Mouse (Mus musculus): ENCODE results near the gene Strn3.
"Not testable (repeated sequence)": the region's sequence is repeated elsewhere in the genome, so short reads cannot be mapped to it uniquely, and the experiment has no call there.

The Strn3 gene

DNA sequence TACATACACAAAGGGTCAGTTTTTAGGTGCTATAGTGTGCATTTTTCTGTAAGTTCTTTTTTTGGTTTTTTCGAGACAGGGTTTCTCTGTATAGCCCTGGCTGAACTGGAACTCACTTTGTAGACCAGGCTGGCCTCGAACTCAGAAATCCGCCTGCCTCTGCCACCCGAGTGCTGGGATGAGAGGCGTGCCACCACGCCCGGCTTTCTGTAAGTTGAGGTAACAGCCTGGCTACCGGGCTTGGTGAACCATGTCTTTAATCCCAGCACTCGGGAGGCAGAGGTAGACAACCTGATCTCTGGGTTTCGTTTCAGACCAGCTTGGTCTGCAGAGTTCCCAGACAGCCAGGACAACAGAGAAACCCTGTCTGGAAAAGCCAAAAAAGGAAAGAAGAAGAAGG lies 1.2 kb upstream of the Strn3 start:
- not testable (repeated sequence) for DNase-seq

- DNase-seq, result peak; percentile 79
Observed at GRCm38 (mm10) chr12:51690893-51691844, 528 bp downstream of the Strn3 start, which contains the start of gene Ap4s1. Gene Ap4s1, plus strand, starts transcription at chr12:51691033.

DNA sequence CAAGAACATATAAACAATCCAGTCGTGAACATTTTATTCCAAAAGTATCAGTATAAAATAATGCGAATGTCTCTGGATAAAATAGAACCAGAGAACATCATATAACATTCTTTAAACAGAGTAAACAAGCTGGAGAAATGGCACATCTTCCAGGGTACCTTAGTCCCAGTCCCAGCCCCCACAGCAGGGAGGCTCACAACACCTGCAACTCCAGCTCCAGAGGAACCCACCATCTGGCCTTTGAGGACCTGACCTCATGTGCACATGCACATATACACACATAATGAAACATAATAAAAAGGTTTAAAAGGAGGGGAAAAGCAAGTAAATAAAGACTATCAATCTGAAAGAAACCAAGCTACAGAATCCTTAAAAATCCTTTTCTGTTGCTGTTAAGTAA lies 3.2 kb downstream of the Strn3 start:
- DNase-seq, result peak; percentile 46

GRCm38 (mm10) chr12:51678844-51679243 lies 12.9 kb downstream of the Strn3 start:
- no peak for DNase-seq

- no peak for DNase-seq
Observed at GRCm38 (mm10) chr12:51676442-51676841, 15.3 kb downstream of the Strn3 start.

GRCm38 (mm10) chr12:51673270-51673669 lies 18.4 kb downstream of the Strn3 start:
- DNase-seq, result no peak

DNA sequence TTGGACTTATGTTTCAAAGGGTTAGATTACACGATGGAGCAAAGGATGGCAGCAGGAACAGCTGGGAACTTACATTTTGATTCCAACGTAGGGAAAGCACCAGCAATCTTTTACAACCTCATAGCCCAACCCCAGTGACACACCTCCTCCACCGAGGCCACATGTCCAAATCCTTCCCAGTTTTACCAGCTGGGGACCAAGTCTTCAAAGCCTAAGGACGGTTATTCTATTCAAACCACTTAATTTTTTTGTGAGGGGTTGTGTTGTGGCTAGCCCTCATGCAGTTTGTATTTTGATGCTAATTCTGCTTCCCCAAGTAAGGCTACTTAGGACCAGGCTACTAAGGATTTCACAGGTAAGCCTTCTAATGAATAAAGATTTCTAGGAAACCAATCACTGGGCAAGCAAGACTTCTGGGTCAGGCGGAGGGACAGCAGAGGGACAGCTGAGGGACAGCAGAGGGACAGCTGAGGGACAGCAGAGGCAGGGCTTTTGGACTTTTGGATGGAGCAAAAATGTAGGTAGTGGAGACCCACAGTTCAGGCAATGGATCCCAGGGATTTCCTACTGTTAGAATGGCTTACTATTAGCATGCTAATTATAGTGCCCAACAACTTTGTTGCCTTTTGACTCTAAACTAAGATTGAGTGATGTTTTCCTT lies 20.3 kb downstream of the Strn3 start:
- DNase-seq, result no peak

- DNase-seq, result no peak
Observed at GRCm38 (mm10) chr12:51666708-51667430, 24.8 kb downstream of the Strn3 start.

DNA sequence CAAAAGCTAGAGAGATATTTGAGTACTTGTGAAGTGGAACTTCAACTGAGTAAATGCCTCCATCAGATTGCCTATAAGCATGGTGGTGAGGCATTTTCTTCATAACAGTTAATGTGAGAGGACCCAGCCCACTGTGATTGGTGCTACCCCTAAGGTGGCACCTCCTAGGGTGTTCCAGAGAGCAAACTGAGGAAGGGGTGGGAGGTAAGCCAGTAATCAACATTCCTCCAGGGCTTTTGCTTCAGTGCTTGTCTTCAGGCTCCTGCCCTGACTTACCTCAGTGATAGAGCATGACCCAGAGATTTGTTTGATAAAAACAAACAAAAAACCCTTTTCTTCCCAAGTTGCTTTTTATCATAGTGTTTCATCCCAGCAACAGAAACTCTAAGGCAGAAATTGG lies 27.8 kb downstream of the Strn3 start:
- no peak for DNase-seq

DNA sequence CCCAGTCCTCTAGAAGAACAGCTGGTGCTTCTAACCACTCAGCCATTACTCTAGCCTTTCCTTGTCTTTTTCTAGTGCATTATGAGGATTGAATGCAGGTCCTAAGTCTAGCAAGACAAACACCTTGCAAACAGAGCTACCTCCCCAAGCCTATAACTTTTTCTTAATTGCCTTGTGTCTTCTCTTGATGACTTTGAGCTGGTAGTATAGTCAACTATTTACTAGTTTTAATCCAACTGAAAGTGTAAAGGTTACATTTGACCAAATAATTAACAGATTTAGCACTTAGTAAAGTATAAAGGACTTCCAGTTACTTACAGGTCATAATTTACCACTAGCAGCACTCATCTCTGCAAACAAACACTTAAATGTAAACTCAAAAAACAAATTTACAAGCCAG lies 28.7 kb downstream of the Strn3 start:
- DNase-seq, result no peak

DNA sequence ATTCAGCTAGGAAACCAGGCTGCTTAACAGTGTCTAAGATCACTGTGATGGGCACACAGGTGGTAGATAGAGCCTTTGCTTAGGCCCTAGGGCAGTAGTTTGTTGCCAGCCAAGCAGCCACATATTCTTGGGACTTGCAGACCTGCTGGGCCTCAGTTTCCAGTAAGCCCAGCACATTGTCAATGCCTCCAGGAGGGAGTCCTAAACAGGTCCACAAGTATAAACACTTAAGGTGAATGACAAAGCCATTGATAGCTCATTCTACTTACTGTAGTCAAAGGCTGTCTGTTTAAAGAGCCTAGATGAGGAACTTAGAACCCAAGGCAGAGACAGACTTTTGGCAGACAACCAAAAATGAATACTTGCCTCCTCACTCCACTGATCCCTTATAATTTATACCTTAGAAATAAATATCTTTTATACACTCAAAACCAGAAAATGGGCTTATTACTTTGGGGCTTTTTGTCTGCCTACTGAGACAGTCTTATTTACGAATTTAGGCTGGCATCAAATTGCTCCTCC lies 35.7 kb downstream of the Strn3 start:
- no peak for DNase-seq

- not testable (repeated sequence) for DNase-seq
Observed at GRCm38 (mm10) chr12:51649401-51649800, 42.3 kb downstream of the Strn3 start.

DNA sequence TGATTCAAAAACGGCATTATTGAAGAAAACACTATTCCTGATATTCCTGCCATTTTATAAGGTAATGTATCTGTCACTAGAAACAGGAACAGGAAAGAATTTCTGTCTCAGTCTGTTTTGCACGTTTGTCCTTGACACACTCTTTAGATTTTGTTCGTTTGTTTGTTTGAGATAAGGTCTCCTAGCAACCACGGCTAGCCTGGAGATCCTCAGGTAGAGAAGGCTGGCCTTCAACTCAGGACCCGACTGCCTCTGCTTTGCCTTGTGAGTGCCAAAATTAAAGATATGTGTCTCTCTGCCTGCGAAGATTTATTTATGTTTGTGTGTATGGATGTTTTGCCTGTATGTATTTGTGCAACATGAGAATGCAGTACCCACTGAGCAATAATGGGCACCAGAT lies 49.8 kb downstream of the Strn3 start:
- DNase-seq, result no peak

DNA sequence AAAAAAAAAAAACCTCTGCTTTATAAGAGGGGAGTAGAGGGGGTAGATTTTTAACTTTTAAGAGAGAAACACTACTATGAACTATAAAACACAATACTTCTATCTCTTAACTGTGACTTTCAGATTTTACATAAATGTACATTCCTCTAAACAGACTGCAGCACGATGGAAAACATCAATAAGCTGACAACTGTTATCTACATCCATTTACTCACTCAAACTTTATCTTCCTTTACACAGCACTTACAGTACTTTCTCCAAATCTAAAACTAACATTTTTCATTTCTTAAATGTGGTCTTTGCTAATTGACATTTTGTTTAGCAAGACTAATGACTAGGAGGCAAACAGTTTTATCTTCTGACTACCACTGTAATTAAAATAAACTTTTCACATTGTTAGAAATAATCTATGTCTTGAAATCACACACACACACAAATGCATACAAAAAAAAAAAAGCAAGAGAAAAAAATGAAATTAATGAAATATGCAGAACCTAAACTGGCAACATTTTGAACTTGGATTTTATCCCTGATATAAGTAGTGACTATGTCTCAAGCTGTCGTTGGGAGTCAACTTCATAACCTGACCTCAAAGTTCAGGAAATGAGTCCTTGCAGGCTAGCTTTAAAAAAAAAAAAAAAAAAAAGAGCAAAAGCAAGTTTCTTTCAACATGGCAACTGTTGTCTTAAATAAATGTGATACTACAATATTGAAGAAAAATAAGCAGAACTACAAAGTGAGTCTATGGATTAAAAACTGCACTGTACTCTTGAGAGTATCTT lies 54.8 kb downstream of the Strn3 start:
- DNase-seq, result no peak

- no peak for DNase-seq
Observed at GRCm38 (mm10) chr12:51636260-51636659, 55.4 kb downstream of the Strn3 start.

DNA sequence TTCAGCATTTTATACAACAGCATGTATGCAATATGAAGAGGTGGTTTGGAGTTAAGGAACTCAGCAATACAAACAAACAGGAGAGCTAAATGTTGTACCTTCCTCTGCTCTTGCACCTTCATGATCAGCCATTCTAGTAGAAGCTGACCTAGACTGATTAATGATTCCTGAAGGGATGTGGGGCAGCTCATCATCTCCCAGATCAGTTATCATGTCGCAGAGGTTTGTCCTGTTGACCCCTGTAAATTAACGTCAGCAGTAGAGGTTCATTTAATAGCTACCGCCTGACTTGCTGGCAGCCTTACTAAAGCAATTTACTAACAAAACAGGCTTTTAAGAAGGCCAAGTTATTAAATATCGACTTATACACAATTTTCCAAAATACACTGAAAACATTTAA lies 58.2 kb downstream of the Strn3 start:
- no peak for DNase-seq

GRCm38 (mm10) chr12:51623366-51623694 lies 68.4 kb downstream of the Strn3 start:
- DNase-seq, result no peak

DNA sequence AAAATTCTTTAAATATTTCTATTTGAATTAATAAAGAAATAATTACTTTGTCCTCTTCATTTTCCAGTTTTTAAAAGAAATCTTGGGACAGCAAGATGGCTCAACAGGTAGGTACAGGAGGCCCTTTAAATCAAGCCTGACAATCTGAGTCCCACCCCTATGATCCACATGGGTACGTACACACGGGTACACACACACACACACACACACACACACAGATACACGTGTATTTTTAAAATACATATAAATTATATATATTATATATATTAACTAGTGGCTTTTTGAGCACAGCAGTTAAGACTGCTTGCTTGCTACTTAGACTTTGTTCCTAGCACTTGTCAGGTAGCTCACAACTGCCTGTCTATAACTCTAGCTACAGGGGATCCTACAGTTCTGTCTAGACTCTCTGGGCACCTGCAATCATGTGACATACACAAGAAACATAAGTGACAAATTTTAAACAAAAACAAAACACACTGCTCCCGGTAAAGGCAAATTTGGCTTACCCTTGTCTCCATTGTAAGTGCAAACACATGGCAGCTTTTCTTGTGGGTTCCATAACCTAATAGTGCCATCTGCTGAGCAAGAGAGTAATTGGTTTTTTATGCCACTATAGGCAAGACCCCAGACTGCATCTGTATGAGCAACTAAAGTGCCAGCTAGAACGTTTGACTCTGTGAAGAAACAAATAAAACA lies 68.9 kb downstream of the Strn3 start:
- no peak for DNase-seq

DNA sequence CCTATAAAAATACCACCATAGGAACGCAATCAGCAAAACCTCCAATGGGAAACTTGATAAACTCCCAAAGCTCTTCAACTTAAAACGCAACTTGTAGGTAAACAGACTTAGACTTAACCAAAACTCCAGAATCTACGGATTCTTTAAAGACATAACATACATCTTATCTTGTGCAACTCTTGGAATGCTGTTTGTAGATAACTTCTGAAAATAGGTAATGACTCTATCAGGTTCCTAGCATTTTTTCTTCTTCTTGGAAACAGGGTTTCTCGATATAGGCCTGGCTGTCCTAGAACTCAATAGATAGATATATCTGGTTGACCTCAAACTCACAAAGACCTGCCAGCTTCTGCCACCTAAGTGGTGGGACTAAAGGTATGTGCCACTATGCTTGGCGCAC lies 70.5 kb downstream of the Strn3 start:
- no peak for DNase-seq

DNA sequence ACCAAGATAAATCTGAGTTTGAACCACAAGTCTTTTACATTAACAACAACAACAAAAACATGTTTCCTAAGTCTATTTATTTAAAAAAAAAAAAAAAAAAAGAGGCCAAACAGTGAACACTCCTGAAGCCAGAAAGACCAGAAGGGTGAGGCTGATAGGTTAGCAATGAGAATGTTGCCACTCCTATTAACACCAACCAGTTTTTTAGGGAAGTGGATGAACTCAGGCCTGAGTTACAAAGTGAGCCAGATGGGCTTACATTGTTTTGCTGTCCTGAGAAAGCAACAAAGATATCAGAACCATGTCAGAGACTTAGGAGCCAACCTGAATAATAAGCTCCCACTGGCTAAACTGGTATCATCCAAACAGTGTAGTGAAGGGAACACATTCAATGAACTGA lies 71.1 kb downstream of the Strn3 start:
- no peak for DNase-seq

GRCm38 (mm10) chr12:51612361-51612760 lies 79.3 kb downstream of the Strn3 start:
- no peak for DNase-seq

- no peak for DNase-seq
Observed at GRCm38 (mm10) chr12:51606138-51606537, 85.6 kb downstream of the Strn3 start.
